Mouse (Mus musculus) CH12.LX (cell line): ENCODE measurements at regions not wholly inside any gene's neighbourhood (a gene's known extent, or its start where the extent isn't known, plus 50 kb on each side); places are given as distances from the start of the nearest gene placed in this dataset.

ENCODE experiments used
- DNase-seq: peaks from one replicate; pipeline ENCODE4 v3.0.0-alpha.2; 2013; ENCODE audit errors: extremely low read depth
- H3K27ac ChIP-seq: 2 replicates; pipeline ENCODE4 v1.5.1; 2012; ENCODE audit warnings: low read depth, mild to moderate bottlenecking, control low read depth, moderate library complexity; ENCODE audit not compliant: insufficient read depth
- H3K27me3 ChIP-seq: replicated peaks from 2 replicates; pipeline ENCODE3; 2012; ENCODE audit warnings: inconsistent platforms
- H3K36me3 ChIP-seq, 2 experiments: replicated peaks in 1 of 2; 2 replicates each; pipeline versions ENCODE3 to v1.6.1; 2012; ENCODE audit warnings: inconsistent platforms in 1 of 2, low read length in 1 of 2, mild to moderate bottlenecking in 1 of 2, mixed read lengths in 1 of 2, moderate library complexity in 1 of 2; ENCODE audit not compliant: control insufficient read depth in 1 of 2, insufficient read depth in 1 of 2
- H3K4me1 ChIP-seq, 2 experiments: 2 replicates each; pipeline ENCODE4 v1.6.1; 2012; ENCODE audit warnings: inconsistent platforms in 1 of 2, moderate library complexity in 1 of 2; ENCODE audit not compliant: insufficient read depth in 2 of 2, control insufficient read depth in 1 of 2
- H3K4me2 ChIP-seq: 2 replicates; pipeline ENCODE4 v1.6.1; 2012; ENCODE audit warnings: low read depth, mild to moderate bottlenecking, control low read depth; ENCODE audit not compliant: poor library complexity, insufficient read depth, severe bottlenecking
- H3K4me3 ChIP-seq, 3 experiments: fragments of 150-350 bp in 1 of 3; sonication (generic) in 1 of 3; replicated peaks in 1 of 3; 2 replicates each; pipeline versions ENCODE3 to v1.5.1; 2011 to 2012; ENCODE audit warnings: low read depth in 2 of 3, low read length in 2 of 3, mild to moderate bottlenecking in 2 of 3, moderate library complexity in 2 of 3, control low read depth in 1 of 3, improper control_type of control experiment in 1 of 3, inconsistent platforms in 1 of 3, mixed read lengths in 1 of 3; ENCODE audit not compliant: poor library complexity in 1 of 3
- H3K79me2 ChIP-seq: replicated peaks from 2 replicates; pipeline ENCODE4 v1.6.1; 2012; ENCODE audit warnings: mild to moderate bottlenecking, moderate library complexity; ENCODE audit not compliant: control insufficient read depth, poor library complexity, insufficient read depth, severe bottlenecking; ENCODE audit errors: extremely low read depth
- H3K9ac ChIP-seq: 2 replicates; pipeline ENCODE4 v1.6.1; 2012; ENCODE audit warnings: low read depth, mild to moderate bottlenecking, control low read depth, moderate library complexity; ENCODE audit not compliant: insufficient read depth
- H3K9me3 ChIP-seq: replicated peaks from 2 replicates; pipeline ENCODE3; 2012; ENCODE audit warnings: low read length, inconsistent platforms, mixed read lengths
- CHD2 ChIP-seq: IDR thresholded peaks from 2 replicates; pipeline ENCODE4 v1.6.1; 2011; ENCODE audit warnings: low read length, improper control_type of control experiment
- CTCF ChIP-seq, 2 experiments: IDR thresholded peaks in 1 of 2; conservative IDR thresholded peaks in 1 of 2; 2 replicates each; pipeline ENCODE4 v1.5.1; 2011 to 2012; ENCODE audit warnings: low read depth in 2 of 2, low read length in 2 of 2, improper control_type of control experiment in 1 of 2, inconsistent platforms in 1 of 2, mild to moderate bottlenecking in 1 of 2, moderate library complexity in 1 of 2
- E2F4 ChIP-seq: IDR thresholded peaks from 2 replicates; pipeline ENCODE4 v1.6.1; 2011; ENCODE audit warnings: low read depth, low read length, improper control_type of control experiment; ENCODE audit not compliant: insufficient replicate concordance
- ELF1 ChIP-seq: IDR thresholded peaks from 2 replicates; pipeline ENCODE4 v1.6.1; 2014; ENCODE audit warnings: low read depth, mild to moderate bottlenecking, inconsistent platforms, low read length, improper control_type of control experiment
- EP300 ChIP-seq: IDR thresholded peaks from 2 replicates; pipeline ENCODE4 v1.6.1; 2011; ENCODE audit warnings: low read length, improper control_type of control experiment
- GABPA ChIP-seq: IDR thresholded peaks from 2 replicates; pipeline ENCODE4 v1.6.1; 2012; ENCODE audit warnings: low read depth, low read length, improper control_type of control experiment, inconsistent platforms; ENCODE audit not compliant: insufficient replicate concordance
- HCFC1 ChIP-seq: IDR thresholded peaks from 2 replicates; pipeline ENCODE4 v1.6.1; 2012; ENCODE audit warnings: low read depth, mild to moderate bottlenecking, inconsistent platforms, low read length, improper control_type of control experiment
- IRF4 ChIP-seq: IDR thresholded peaks from 2 replicates; pipeline ENCODE4 v1.6.1; 2014; ENCODE audit warnings: low read depth, mild to moderate bottlenecking, inconsistent platforms, low read length, improper control_type of control experiment
- JUN ChIP-seq: IDR thresholded peaks from 2 replicates; pipeline ENCODE4 v1.6.1; 2011; ENCODE audit warnings: low read depth, mild to moderate bottlenecking, low read length, improper control_type of control experiment, moderate library complexity; ENCODE audit not compliant: insufficient read depth
- JUND ChIP-seq: conservative IDR thresholded peaks from 2 replicates; pipeline ENCODE4 v1.6.1; 2011; ENCODE audit warnings: low read depth, low read length, improper control_type of control experiment
- MAFK ChIP-seq: IDR thresholded peaks from 2 replicates; pipeline ENCODE4 v1.6.1; 2011; ENCODE audit warnings: low read length, improper control_type of control experiment; ENCODE audit not compliant: insufficient replicate concordance
- MAZ ChIP-seq: IDR thresholded peaks from 2 replicates; pipeline ENCODE4 v1.6.1; 2012; ENCODE audit warnings: low read depth, mild to moderate bottlenecking, inconsistent platforms, low read length, improper control_type of control experiment, moderate library complexity
- MEF2A ChIP-seq: IDR thresholded peaks from 2 replicates; pipeline ENCODE4 v1.6.1; 2014; ENCODE audit warnings: low read depth, mild to moderate bottlenecking, inconsistent platforms, low read length, improper control_type of control experiment, borderline replicate concordance
- MYC ChIP-seq: IDR thresholded peaks from 2 replicates; pipeline ENCODE4 v1.6.1; 2011; ENCODE audit warnings: low read depth, mild to moderate bottlenecking, improper control_type of control experiment, low read length
- POLR2A ChIP-seq: IDR thresholded peaks from 2 replicates; pipeline ENCODE4 v1.6.1; 2011; ENCODE audit warnings: low read depth, mild to moderate bottlenecking, improper control_type of control experiment, low read length
- RCOR1 ChIP-seq: conservative IDR thresholded peaks from 2 replicates; pipeline ENCODE4 v1.6.1; 2012; ENCODE audit warnings: low read depth, mild to moderate bottlenecking, inconsistent platforms, low read length, improper control_type of control experiment
- SIN3A ChIP-seq: IDR thresholded peaks from 2 replicates; pipeline ENCODE4 v1.6.1; 2012; ENCODE audit warnings: low read length, improper control_type of control experiment, inconsistent platforms
- TBP ChIP-seq: conservative IDR thresholded peaks from 2 replicates; pipeline ENCODE4 v1.6.1; 2011; ENCODE audit warnings: low read depth, low read length, improper control_type of control experiment
- TCF12 ChIP-seq: IDR thresholded peaks from 2 replicates; pipeline ENCODE4 v1.6.1; 2014; ENCODE audit warnings: low read depth, mild to moderate bottlenecking, inconsistent platforms, low read length, improper control_type of control experiment
- ZKSCAN1 ChIP-seq: IDR thresholded peaks from 2 replicates; pipeline ENCODE4 v1.6.1; 2012; ENCODE audit warnings: low read depth, inconsistent platforms, low read length, improper control_type of control experiment, borderline replicate concordance
- ZNF384 ChIP-seq: IDR thresholded peaks from 2 replicates; pipeline ENCODE4 v1.6.1; 2012; ENCODE audit warnings: low read depth, low read length, improper control_type of control experiment, inconsistent platforms
- dilution Hi-C: fragments of 300-500 bp; cut with MboI; formaldehyde crosslinking; loops from 2 replicates; pipeline ENCODE4 v1.14.3; 2020; ENCODE audit warnings: low sequenced_read_pairs; ENCODE audit not compliant: extremely low pct_unique_long_range_greater_than_20kb, extremely low pct_ligation_motif_present
- in situ Hi-C: fragments of 300-500 bp; cut with MboI; formaldehyde crosslinking; loops from 3 replicates; pipeline ENCODE4 v1.14.3; 2019; ENCODE audit warnings: low sequenced_read_pairs, low pct_ligation_motif_present, low pct_unique_long_range_greater_than_20kb, mixed read lengths

DNA sequence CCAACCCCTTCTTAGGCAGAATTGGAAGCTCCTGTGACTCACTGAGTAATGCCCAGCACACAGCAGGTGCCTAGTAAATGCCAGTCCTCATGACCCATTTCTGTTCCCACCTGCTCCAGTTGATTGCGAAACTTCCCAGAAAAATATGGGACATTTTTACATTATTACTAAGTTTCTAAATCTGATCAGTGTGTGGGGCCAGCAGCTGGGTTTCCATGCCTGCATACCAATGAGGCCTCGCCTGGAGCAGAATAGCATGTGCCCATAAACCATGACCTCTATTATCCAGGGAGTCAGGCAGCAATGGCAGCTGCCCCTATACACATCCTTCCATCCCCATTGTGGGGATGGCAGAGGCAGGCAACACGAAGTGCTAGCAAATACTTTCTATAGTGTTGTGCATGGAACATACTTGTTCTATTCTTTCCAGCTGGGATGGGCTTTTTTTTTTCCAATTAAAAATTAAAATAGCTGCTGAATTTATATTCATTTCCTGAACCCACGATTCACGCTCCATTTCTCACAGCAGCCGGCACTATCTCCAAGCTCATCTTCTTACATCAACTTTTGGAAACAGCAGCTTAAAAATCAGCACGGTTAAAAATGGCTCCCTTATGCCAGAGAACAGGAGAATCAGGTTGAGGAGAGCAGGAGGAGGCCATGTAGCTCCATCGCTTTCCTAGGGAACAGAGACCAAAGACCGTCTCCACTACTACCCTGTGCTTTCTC is 214.5 kb upstream of the Eif4g2 start:
- H3K4me2 ChIP-seq = no peak overlapping the region
- no peak overlapping the region for H3K4me3 ChIP-seq
- H3K79me2 ChIP-seq = no peaks in the 10 kb centered on the region
- no peaks in the 10 kb centered on the region for H3K9me3 ChIP-seq
- H3K27ac ChIP-seq = no peak overlapping the region
- no peaks in the 10 kb centered on the region for H3K36me3 ChIP-seq
- no peak overlapping the region for H3K9ac ChIP-seq
- in situ Hi-C loops (no loop called here), dilution Hi-C loops (no loop called here)
- TF ChIP-seq MAFK (no peak), RCOR1 (no peak), TBP (no peak), GABPA (no peak), JUND (no peak), TCF12 (no peak), EP300 (no peak), CHD2 (no peak), IRF4 (no peak), ELF1 (no peak), ZKSCAN1 (no peak), SIN3A (no peak), POLR2A (no peak), HCFC1 (no peak), ZNF384 (no peak), MEF2A (no peak), CTCF (conservative IDR thresholded peaks at IDR 0.05 in 1 of 2, IDR thresholded peaks at IDR 0.05 in 1 of 2; ENCODE audit: low read depth in 2 of 2, low read length in 2 of 2) (no peak), JUN (no peak)
- no peak for DNase-seq
- H3K4me1 ChIP-seq = peaks cover 0 to 7% of the 10 kb centered on the region in 2 experiments; a peak in 2 of 4 replicates
- H3K27me3 ChIP-seq = no peaks in the 10 kb centered on the region

DNA sequence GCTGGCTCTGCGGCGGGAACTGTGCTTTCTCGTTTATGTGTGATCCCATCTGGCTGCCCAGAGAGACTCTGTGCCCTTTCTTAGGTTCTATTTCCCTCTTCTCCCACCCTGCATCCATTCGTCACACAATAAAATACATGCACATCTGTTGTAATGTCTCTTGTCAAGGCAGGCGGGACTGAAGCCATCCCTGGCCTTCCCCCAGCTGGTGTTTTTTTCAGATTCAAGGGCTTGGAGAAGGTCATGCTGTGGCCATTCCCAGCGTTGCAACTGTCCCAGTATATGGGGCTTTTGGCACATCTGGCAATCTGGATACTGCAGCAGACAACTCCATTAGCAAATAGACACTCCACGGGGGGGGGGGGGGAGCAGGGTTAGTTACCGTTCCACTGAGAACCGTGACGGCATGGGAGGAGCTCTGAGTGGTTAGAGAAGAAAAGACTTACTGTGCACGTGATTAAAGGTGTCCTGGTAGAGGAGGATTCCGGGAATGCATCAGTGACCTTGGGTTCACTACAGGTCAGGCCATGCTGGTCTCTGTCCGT is 200.7 kb upstream of the Eif4g2 start:
- no peak overlapping the region for H3K9ac ChIP-seq
- no peak overlapping the region for H3K4me2 ChIP-seq
- H3K9me3 ChIP-seq = no peaks in the 10 kb centered on the region
- dilution Hi-C loops = no loop called here
- H3K4me3 ChIP-seq = no peak overlapping the region
- no peak for TF ChIP-seq MYC
- no peak for TF ChIP-seq CTCF (conservative IDR thresholded peaks at IDR 0.05 in 1 of 2, IDR thresholded peaks at IDR 0.05 in 1 of 2; ENCODE audit: low read depth in 2 of 2, low read length in 2 of 2)
- no peak for TF ChIP-seq MAZ
- TF ChIP-seq TCF12 = no peak
- no peak for TF ChIP-seq E2F4
- no peak for TF ChIP-seq IRF4
- TF ChIP-seq, all 38 proteins: peak for 0
- no peaks in the 10 kb centered on the region for H3K79me2 ChIP-seq
- no peaks in the 10 kb centered on the region for H3K4me1 ChIP-seq
- no peaks in the 10 kb centered on the region for H3K36me3 ChIP-seq
- no peaks in the 10 kb centered on the region for H3K27me3 ChIP-seq
- in situ Hi-C loops = no loop called here
- H3K27ac ChIP-seq = no peak overlapping the region
- DNase-seq = no peak
